Mouse (Mus musculus): ENCODE data around the gene Abcc9.

Abcc9 gene

GRCm38 (mm10) chr6:142701652-142702637 lies at the start of gene Abcc9:
Gene Abcc9, minus strand, starts transcription at chr6:142702315.
- DNase-seq (ENCODE audit: low read depth, low spot score): no peak

GRCm38 (mm10) chr6:142751365-142751764 lies 49.2 kb upstream of the Abcc9 start:
- DNase-seq (ENCODE audit: low read depth, low spot score): no peak

GRCm38 (mm10) chr6:142748057-142748708 lies 46.1 kb upstream of the Abcc9 start:
- no peak for DNase-seq (ENCODE audit: low read depth, low spot score)

- no peak for DNase-seq (ENCODE audit: low read depth, low spot score)
Measured at GRCm38 (mm10) chr6:142747165-142747564, 45.0 kb upstream of the Abcc9 start.

- no peak for DNase-seq (ENCODE audit: low read depth, low spot score)
Measured at GRCm38 (mm10) chr6:142746765-142747164, 44.6 kb upstream of the Abcc9 start.

GRCm38 (mm10) chr6:142745484-142745883 lies 43.4 kb upstream of the Abcc9 start:
- no peak for DNase-seq (ENCODE audit: low read depth, low spot score)

GRCm38 (mm10) chr6:142743193-142743592 lies 41.1 kb upstream of the Abcc9 start:
- no peak for DNase-seq (ENCODE audit: low read depth, low spot score)

- no peak for DNase-seq (ENCODE audit: low read depth, low spot score)
Measured at GRCm38 (mm10) chr6:142741763-142742162, 39.6 kb upstream of the Abcc9 start.

GRCm38 (mm10) chr6:142738637-142739036 lies 36.5 kb upstream of the Abcc9 start:
- no peak for DNase-seq (ENCODE audit: low read depth, low spot score)

GRCm38 (mm10) chr6:142738225-142738624 lies 36.1 kb upstream of the Abcc9 start:
- DNase-seq (ENCODE audit: low read depth, low spot score): no peak

- DNase-seq (ENCODE audit: low read depth, low spot score): no peak
Measured at GRCm38 (mm10) chr6:142735302-142736005, 33.3 kb upstream of the Abcc9 start.

GRCm38 (mm10) chr6:142732567-142733290 lies 30.6 kb upstream of the Abcc9 start:
- no peak for DNase-seq (ENCODE audit: low read depth, low spot score)

- no peak for DNase-seq (ENCODE audit: low read depth, low spot score)
Measured at GRCm38 (mm10) chr6:142726032-142726431, 23.9 kb upstream of the Abcc9 start.

GRCm38 (mm10) chr6:142721731-142722130 lies 19.6 kb upstream of the Abcc9 start:
- DNase-seq (ENCODE audit: low read depth, low spot score): no peak

- DNase-seq (ENCODE audit: low read depth, low spot score): no peak
Measured at GRCm38 (mm10) chr6:142720641-142721040, 18.5 kb upstream of the Abcc9 start.

GRCm38 (mm10) chr6:142718167-142718566 lies 16.1 kb upstream of the Abcc9 start:
- no peak for DNase-seq (ENCODE audit: low read depth, low spot score)

GRCm38 (mm10) chr6:142717186-142717585 lies 15.1 kb upstream of the Abcc9 start:
- no peak for DNase-seq (ENCODE audit: low read depth, low spot score)

GRCm38 (mm10) chr6:142715026-142715425 lies 12.9 kb upstream of the Abcc9 start:
- DNase-seq (ENCODE audit: low read depth, low spot score): no peak

GRCm38 (mm10) chr6:142711106-142711505 lies 9.0 kb upstream of the Abcc9 start:
- DNase-seq (ENCODE audit: low read depth, low spot score): no peak

GRCm38 (mm10) chr6:142710690-142711089 lies 8.6 kb upstream of the Abcc9 start:
- no peak for DNase-seq (ENCODE audit: low read depth, low spot score)

GRCm38 (mm10) chr6:142708369-142708768 lies 6.3 kb upstream of the Abcc9 start:
- DNase-seq (ENCODE audit: low read depth, low spot score): no peak
